Mouse (Mus musculus) MN1 (cell line): ENCODE data around the gene Prpf6.

Experiments used
- DNase-seq: peaks from one replicate; pipeline ENCODE4 v3.0.0-alpha.2; 2016; ENCODE audit warnings: low spot score

Prpf6 gene

DNA sequence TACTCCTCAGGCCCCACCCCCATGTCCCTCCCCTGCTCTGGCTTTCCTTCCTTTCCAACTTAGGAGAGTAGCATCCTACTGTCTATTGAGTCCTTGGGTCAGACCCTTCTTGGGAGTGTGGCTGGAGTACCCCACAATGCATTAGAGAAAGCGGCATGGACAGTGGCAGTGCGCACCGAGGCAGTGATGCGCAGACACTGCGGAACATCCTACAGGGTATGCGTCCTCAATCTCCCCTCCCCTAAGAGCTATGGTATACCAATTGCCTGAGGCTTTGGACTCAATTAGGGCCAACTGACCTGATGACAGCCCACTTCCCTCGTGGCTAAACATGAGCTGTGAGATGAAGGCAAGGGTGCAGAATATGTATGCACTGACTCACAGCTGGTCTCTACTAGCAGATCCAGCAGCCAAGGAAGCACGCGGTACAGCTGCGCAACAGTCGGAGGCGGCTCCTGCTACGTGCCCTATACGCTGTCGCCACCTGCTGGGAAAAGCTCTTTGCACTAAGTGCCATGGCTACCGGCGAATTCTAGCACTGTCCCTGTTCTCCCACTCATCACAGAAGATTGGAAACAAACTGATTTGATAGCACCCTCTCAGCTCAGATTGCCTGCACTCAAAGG lies 67.4 kb downstream of the Prpf6 start:
- peak; percentile 37 for DNase-seq

DNA sequence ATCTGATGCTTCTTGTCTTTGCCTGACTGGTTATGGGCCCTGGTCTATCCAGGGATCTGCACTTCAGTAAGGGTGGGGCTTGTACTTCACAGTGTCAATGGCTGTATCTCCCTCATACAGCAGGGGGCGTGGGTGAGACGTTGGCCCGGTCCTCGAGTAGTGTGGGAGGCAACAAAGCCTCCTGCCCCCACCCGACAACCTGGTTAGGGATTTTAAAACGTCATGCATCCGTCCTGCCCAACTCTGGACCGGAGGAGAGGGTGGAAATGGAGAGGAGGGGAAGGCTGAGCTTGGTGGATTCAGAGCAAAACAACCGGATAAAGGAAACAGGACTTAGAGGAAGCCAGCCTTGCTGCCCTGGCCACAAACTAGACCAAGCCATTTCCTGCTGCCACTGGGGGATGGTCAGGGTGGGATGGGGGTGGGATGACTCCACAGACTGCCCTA lies 68.0 kb downstream of the Prpf6 start:
- DNase-seq = peak; percentile 63

- no peak for DNase-seq
Measured at GRCm38 (mm10) chr2:181662620-181663297, 71.1 kb downstream of the Prpf6 start.

GRCm38 (mm10) chr2:181663298-181663630 lies 71.6 kb downstream of the Prpf6 start:
- DNase-seq = no peak

DNA sequence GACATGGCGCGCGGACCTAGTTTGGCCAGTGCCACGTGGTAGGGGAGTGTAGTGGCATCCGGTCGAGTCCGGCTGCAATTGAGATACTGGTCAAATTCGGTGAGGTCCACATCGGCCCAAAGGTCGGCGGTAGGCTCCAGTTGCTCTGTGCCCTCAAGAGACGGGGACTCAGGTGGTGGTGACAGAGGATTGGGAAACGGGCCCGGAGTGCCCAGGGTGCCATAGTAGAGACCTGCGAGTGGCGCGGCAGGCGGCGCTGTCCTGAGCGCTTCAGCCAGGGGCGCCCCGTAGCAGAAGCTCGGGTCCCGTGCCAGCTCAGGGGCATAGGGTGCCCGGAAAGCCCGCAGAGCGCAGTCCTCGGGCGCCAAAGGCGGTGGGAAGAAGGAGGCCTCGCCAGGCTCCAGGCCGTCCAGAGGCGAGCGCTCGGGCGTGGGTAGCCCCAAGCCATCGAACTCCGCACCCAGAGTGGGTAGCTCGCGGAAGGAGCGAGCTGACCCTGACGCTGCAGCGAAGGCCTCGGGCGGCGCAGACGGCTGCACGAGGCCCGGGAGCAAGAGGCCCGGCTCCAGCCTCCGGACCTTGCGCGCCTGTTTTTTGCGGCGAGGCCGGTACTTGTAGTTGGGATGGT lies 78.7 kb downstream of the Prpf6 start:
- no peak for DNase-seq

DNA sequence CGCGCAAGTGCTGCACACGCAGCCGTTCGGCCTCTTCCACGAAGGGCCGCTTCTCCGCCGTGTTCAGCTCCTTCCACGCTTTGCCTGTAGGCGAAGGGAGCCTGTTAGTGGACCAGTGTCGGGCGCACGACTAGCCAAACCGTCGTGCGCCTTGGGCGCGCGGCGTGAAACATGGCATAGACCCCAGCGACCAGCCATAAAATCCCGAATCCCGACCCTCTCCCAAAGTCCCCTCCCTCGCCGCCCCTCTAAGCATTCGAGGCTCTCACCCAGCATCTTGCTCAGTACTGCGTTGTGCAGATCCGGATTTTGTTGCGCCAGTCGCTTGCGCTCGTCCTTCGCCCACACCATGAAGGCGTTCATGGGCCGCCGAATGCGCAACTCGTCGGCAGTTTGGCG lies 79.2 kb downstream of the Prpf6 start:
- DNase-seq = no peak

DNA sequence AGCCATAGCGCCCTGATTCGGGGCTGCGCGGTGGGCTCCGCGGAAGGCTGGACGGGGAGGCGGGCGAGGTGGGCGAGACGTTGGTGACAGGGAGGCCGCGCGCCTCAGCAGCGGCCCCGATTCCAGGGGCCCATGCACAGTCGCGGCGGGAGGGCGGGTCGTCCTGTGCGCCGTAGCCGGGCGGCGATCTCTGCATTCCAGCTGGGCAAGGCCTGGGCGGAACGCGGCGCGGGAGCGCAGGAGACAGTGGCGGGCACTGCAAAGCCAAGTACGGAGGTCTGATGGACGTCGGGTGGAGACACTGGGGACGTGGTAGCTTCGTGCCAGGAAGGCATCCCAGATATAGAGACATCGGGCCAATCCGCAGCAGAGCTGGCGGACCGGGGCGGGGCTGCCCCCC lies 79.7 kb downstream of the Prpf6 start, which contains the start of gene Sox18:
Gene Sox18, minus strand, starts transcription at position 315 of the 400 bp plus-strand sequence.
- DNase-seq = no peak

DNA sequence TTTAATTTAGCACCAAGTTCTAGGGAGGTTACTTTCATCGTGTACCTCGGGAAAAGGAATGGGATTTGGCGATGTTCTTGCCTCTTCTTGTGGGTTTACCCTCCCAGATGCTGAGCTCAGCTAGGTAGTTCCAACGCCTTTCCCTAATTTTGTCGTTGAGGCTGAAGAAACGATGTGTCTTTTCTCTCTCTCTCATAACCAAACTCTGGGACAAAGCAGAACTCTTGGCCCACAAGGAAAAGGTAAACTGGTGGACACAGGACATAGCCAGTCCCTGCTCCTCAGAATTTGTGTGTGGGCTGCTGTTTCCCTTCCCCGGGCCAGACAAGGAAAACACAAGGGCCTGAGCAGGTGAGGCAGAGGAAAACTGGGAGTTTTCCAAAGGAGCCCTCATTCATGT lies 80.3 kb downstream of the Prpf6 start:
- DNase-seq = no peak

DNA sequence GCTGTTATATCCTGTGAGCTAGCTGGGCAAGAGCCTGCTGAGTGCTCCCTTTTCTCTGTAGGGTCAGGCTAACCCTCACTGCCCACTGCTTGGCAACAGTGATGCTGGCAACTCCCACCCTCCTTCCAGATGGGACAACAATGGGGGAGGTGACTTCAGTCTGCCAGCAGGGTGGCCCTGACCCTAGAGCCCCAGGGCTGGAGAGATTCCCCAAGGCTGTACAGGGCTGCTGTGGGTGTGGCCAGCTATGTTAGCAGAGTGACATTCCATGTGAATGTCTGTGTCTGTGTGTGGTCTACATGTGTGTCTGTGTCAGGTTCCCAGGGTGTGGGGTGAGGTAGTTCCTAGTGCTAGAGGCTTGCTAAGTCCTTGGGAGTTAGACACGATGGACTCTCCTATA lies 81.8 kb downstream of the Prpf6 start:
- no peak for DNase-seq

GRCm38 (mm10) chr2:181674934-181675333 lies 83.3 kb downstream of the Prpf6 start:
- DNase-seq = no peak

DNA sequence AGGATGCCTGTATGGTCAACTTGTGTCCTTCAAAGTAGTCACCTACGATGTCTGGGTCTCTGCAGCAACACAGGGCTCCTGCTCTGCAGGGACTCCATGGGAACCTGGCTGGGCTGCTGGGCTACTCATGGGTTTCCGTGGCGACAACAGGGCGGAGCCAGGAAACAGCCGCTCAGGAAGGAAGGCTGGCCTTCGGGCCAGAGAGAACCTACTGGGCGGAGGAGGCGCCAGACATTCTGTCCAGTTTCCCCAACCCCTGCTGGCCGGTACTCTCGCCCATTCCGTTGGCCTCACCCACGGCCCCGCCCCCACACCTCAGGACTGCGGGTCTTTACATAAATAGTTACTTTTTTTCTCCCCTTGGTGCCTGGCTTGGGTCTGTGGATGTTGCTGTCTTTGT lies 83.8 kb downstream of the Prpf6 start:
- DNase-seq = peak; percentile 91

DNA sequence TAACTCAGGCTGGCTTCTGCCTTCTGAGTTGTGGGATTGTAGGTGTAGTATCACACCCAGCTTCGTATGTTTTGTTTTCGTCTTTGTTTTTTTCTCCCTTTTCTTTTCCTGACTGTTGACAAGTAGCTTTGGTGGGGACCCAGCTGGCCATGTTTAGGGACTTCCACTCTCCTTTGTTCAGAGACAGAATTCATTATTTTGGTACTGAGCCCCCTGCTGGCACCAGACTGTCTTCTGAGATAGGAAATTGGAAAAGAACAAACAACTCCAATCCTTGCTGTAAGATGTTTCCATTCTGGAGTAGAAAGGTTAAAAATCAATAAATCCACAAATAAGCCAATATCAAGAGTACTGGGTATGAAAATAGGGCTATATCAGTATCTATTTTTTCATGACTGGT lies 84.8 kb downstream of the Prpf6 start:
- peak; percentile 62 for DNase-seq

DNA sequence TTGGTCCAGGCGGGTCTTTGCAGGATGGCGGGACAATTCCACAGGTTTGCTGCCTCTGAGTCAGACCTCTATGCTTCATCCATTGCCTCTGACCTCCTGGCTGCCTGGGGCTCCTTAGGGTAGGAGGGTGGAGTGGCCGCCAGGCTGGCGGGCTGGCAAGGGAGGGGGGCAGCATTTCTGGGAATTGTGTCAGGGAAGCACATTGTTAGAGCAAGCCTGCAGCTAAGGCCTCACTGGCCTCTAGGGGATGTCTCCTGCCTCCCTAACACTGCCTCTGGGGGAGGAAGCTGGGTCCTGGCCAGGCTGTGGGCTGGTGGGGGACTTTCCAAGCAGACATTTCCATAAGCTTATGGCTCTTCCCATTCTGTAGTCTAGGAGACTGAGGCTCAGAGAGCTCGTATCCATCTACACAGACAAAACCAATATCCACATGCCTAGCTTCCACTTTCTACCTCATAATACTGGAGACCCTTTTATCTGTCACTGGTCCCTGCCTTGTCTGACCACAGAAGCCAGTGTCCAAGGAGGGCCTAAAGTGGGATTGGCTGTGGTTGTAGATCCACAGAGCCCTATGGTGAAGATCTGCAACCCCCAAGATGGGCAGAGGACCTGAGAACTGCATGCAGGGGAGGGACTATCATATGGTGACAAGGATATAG lies 85.6 kb downstream of the Prpf6 start:
- DNase-seq = peak; percentile 48

DNA sequence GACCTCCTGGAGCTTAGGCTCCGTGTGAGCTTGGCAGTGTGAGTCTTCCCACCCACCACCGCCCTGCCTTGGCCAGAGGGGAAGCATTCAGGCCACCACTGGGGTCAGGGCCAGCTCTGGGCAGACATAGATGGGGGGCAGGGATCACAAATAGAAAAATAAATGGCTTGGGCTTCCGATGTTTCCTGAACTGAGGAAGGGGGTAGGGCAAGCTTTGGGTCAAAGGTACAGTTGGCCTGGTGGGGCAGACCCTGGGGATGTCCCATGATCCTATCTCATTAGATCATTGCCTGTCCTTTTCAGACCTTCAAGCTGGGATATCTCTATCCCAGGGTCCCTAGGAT lies 86.1 kb downstream of the Prpf6 start:
- DNase-seq = no peak

GRCm38 (mm10) chr2:181678780-181679179 lies 87.1 kb downstream of the Prpf6 start:
- peak; percentile 94 for DNase-seq

DNA sequence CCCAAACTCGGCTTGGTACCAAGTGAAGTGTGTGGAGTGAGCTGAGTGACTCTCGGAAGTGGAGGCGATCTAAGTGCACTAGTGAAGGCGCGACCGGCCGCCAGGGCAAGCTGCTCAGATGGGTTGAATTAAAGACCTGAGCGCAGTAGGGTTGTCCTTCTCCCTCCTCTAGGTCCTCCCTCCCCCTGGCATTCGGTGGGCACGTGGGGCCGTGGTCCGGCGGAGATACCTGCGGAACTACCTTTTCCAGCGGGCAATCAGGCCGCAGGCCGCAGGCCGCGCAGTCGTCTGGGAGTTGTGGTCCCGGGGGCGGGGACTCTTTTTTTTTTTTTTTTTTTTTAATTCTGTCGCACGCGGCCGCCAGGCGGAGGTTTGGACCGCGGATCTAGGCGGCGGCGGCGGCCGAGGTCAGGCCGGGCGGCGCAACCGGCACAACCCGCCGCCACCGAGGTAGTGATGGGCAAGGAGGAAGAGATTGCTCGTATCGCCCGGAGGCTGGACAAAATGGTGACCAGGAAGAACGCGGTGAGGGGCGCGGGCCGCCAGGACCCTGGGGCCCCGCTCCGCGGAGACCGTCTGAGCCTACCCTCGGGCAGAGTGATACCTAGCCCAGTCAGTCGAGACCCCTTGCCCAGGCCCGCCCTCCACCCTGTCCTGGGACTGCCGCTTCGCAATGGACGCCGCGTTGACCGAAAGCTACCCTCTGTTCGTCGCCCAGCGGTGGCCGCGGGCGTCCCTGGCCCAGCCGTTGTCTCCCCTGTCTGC lies 88.5 kb downstream of the Prpf6 start, which contains the start of gene Tcea2:
Gene Tcea2, plus strand, starts transcription at position 360 of the 765 bp plus-strand sequence.
- peak; percentile 88 for DNase-seq

GRCm38 (mm10) chr2:181680716-181681117 lies 89.0 kb downstream of the Prpf6 start:
- DNase-seq = peak; percentile 65

DNA sequence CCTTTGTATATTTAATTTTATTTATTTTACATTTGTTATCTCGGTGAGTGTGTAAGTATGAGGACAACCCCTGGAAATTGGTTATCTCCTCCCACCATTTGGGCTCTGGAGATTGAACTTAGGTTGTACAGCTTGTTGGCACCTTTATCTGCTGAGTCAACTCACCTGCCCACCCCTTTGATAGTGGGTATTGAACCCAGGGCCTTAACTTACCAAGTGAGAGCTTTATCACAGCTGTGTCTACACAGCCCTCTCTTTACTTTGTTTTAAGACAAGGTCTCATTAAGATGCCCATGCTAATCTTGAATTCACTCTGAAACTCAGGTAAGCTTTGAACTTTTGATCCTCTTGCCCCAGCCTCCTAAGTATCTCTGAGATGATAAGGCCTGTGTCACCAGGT lies 90.3 kb downstream of the Prpf6 start:
- DNase-seq = no peak

DNA sequence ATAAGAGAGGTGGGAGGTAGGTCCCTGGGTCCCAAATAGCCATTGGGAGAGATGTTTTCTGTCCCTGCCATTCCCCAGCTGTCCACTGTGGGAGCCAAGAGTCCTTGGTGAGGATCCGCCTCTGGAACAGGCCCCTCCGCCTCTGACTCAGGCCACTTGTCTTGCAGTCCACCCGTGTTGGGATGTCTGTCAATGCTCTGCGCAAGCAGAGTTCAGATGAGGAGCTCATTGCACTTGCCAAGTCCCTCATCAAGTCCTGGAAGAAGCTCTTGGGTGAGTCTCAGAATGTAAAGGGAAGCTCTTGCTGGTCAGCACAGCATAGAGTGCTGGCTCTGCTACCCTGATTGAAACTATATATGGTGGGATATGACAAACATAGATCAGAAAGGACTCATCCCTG lies 91.7 kb downstream of the Prpf6 start:
- DNase-seq = no peak

GRCm38 (mm10) chr2:181684713-181685112 lies 93.0 kb downstream of the Prpf6 start:
- DNase-seq = no peak

GRCm38 (mm10) chr2:181685686-181686085 lies 94.0 kb downstream of the Prpf6 start:
- no peak for DNase-seq

GRCm38 (mm10) chr2:181687586-181687985 lies 95.9 kb downstream of the Prpf6 start:
- no peak for DNase-seq
